Mouse (Mus musculus) kidney, adult 2 months (tissue): ENCODE results near the gene Odf3. TPM values are rescaled to one million over a fixed set of nuclear protein-coding genes. Genes with fewer than 3 reads are reported as not detected.

Experiments used
- DNase-seq: peaks from one replicate; pipeline ENCODE4 v3.0.0; 2021
- H3K27ac ChIP-seq: fragments of 200-500 bp; 2 replicates; pipeline ENCODE4 v1.5.1; 2012; ENCODE audit warnings: low read depth, low read length, control low read depth, inconsistent platforms; ENCODE audit not compliant: insufficient read depth
- H3K27me3 ChIP-seq: fragments of 200-500 bp; replicated peaks from 2 replicates; pipeline ENCODE4 v1.6.1; 2012; ENCODE audit warnings: mild to moderate bottlenecking, moderate library complexity, low read length, inconsistent platforms; ENCODE audit not compliant: control insufficient read depth, insufficient read depth
- H3K36me3 ChIP-seq: fragments of 200-500 bp; 2 replicates; pipeline ENCODE4 v1.6.1; 2012; ENCODE audit warnings: mild to moderate bottlenecking, moderate library complexity, low read length, inconsistent platforms; ENCODE audit not compliant: control insufficient read depth, insufficient read depth
- H3K4me1 ChIP-seq: fragments of 200-500 bp; 2 replicates; pipeline ENCODE4 v1.6.1; 2011; ENCODE audit warnings: low read length; ENCODE audit not compliant: control insufficient read depth, insufficient read depth
- H3K4me3 ChIP-seq: fragments of 200-500 bp; 2 replicates; pipeline ENCODE4 v1.5.1; 2011; ENCODE audit warnings: mild to moderate bottlenecking, low read depth, low read length, control low read depth; ENCODE audit not compliant: insufficient read depth
- CTCF ChIP-seq: fragments of 200-500 bp; conservative IDR thresholded peaks from 2 replicates; pipeline ENCODE4 v1.5.1; 2011; ENCODE audit warnings: low read depth, mild to moderate bottlenecking, control low read depth, low read length, moderate library complexity, mixed read lengths; ENCODE audit not compliant: insufficient read depth, insufficient read length
- POLR2A ChIP-seq: fragments of 200-500 bp; IDR thresholded peaks from one replicate; pipeline ENCODE4 v1.6.1; 2011; ENCODE audit warnings: low read depth, low read length, control low read depth
- WGBS: fragments of 180-500 bp; shearing (Covaris S2); methylation state at CpG from one replicate; pipeline ENCODE4 v1.1.7; 2018; 5-methylcytosine and 5-hydroxymethylcytosine counted together
- polyA plus RNA-seq: library from polyadenylated mRNA; depleted of rRNA; stranded (reverse); fragments of >200 nt; gene quantifications from 2 replicates; pipeline ENCODE4 v1.2.3, GENCODE M21; 2012

The Odf3 gene
- polyA plus RNA-seq, 1 experiment: 0.06 TPM

- no peak for TF ChIP-seq CTCF
- TF ChIP-seq POLR2A: no peak
- WGBS: 64% methylated on average over 9 of the region's 9 CpGs
- H3K4me1 ChIP-seq: peaks cover 11% of the 10 kb centered on the region; the same call in 1 of the 2 replicates
- no peak overlapping the region for H3K27ac ChIP-seq
- DNase-seq: no peak
- peak overlapping the region; percentile 89 for H3K4me3 ChIP-seq
- H3K36me3 ChIP-seq: no peaks in the 10 kb centered on the region
- H3K27me3 ChIP-seq: no peaks in the 10 kb centered on the region
Measured at GRCm38 (mm10) chr7:140855181-140855580, 7.6 kb downstream of the Odf3 start.

GRCm38 (mm10) chr7:140855860-140856784 lies 8.5 kb downstream of the Odf3 start, which contains the start of gene Gm45785:
Gene Gm45785 (minus strand): TSS chr7:140856331.
- peak within 1 kb of the TSS; percentile 81 for H3K27ac ChIP-seq
- peak; percentile 96 for DNase-seq
- peaks cover 11% of the 10 kb centered on the region; the same call in 1 of the 2 replicates for H3K4me1 ChIP-seq
- no peaks in the 10 kb centered on the region for H3K27me3 ChIP-seq
- peak within 1 kb of the TSS; percentile 89 for H3K4me3 ChIP-seq
- under 1% methylated on average over 51 of the region's 51 CpGs for whole genome bisulfite sequencing
- no peaks in the 10 kb centered on the region for H3K36me3 ChIP-seq
- no peak for TF ChIP-seq POLR2A
- TF ChIP-seq CTCF: no peak

- H3K27me3 ChIP-seq: no peaks in the 10 kb centered on the region
- peak; percentile 65 for TF ChIP-seq POLR2A
- TF ChIP-seq CTCF: no peak
- WGBS: under 1% methylated on average over 50 of the region's 50 CpGs
- peaks cover 11% of the 10 kb centered on the region; the same call in 1 of the 2 replicates for H3K4me1 ChIP-seq
- H3K36me3 ChIP-seq: no peaks in the 10 kb centered on the region; the same call in 1 of the 2 replicates
- peak within 1 kb of the TSS; percentile 89 for H3K4me3 ChIP-seq
- peak within 1 kb of the TSS; percentile 81 for H3K27ac ChIP-seq
- peak; percentile 95 for DNase-seq
Measured at GRCm38 (mm10) chr7:140856785-140857549, 9.4 kb downstream of the Odf3 start, which contains the start of gene Ric8a. Gene Ric8a (plus strand): TSS chr7:140856957.

GRCm38 (mm10) chr7:140857550-140858505 lies 10.2 kb downstream of the Odf3 start, which contains the start of gene Bet1l:
Gene Bet1l (minus strand): TSS chr7:140857577.
- TF ChIP-seq POLR2A: no peak
- TF ChIP-seq CTCF: no peak
- H3K27me3 ChIP-seq: no peaks in the 10 kb centered on the region
- H3K4me3 ChIP-seq: peak within 1 kb of the TSS; percentile 89
- H3K27ac ChIP-seq: peak within 1 kb of the TSS; percentile 81
- no peaks in the 10 kb centered on the region; the same call in 1 of the 2 replicates for H3K36me3 ChIP-seq
- peaks cover 11% of the 10 kb centered on the region; the same call in 1 of the 2 replicates for H3K4me1 ChIP-seq
- DNase-seq: no peak
- WGBS: 22% methylated on average over 40 of the region's 40 CpGs

- H3K4me3 ChIP-seq: no peak overlapping the region
- H3K27me3 ChIP-seq: no peaks in the 10 kb centered on the region
- H3K27ac ChIP-seq: no peak overlapping the region
- 95% methylated on average over 8 of the region's 8 CpGs for WGBS
- no peaks in the 10 kb centered on the region; the same call in 1 of the 2 replicates for H3K36me3 ChIP-seq
- no peak for DNase-seq
- H3K4me1 ChIP-seq: peaks cover 10% of the 10 kb centered on the region; the same call in 1 of the 2 replicates
- TF ChIP-seq CTCF: no peak
- no peak for TF ChIP-seq POLR2A
Measured at GRCm38 (mm10) chr7:140858746-140859145, 11.1 kb downstream of the Odf3 start.

- Histone ChIP-seq H3K4me1 (peaks cover 8% of the 10 kb centered on the region; the same call in 1 of the 2 replicates), H3K4me3 (no peak overlapping the region), H3K27me3 (no peaks in the 10 kb centered on the region), H3K27ac (no peak overlapping the region), H3K36me3 (no peaks in the 10 kb centered on the region; the same call in 1 of the 2 replicates)
- no peak for TF ChIP-seq POLR2A
- WGBS: 66% methylated on average over 6 of the region's 6 CpGs
- no peak for DNase-seq
Measured at GRCm38 (mm10) chr7:140859997-140860396, 12.4 kb downstream of the Odf3 start.
